Mouse (Mus musculus) ES-E14 (cell line): ENCODE data around the gene Slc45a2. TPM values are rescaled to one million over a fixed set of nuclear protein-coding genes. Genes with fewer than 3 reads are reported as not detected.

ENCODE experiments used
- DNase-seq: peaks from one replicate; pipeline ENCODE4 v3.0.0-alpha.2; 2013; ENCODE audit warnings: low read depth, low spot score
- H3K27ac ChIP-seq: 2 replicates; pipeline ENCODE4 v1.5.1; 2012; ENCODE audit warnings: low read depth, mild to moderate bottlenecking, low read length, moderate library complexity, mixed read lengths; ENCODE audit not compliant: poor library complexity, insufficient read depth, severe bottlenecking
- H3K36me3 ChIP-seq: 2 replicates; pipeline ENCODE4 v1.6.1; 2012; ENCODE audit warnings: mild to moderate bottlenecking, low read length, moderate library complexity, mixed read lengths; ENCODE audit not compliant: control insufficient read depth, poor library complexity, insufficient read depth, severe bottlenecking
- H3K4me1 ChIP-seq, 2 experiments: fragments of 150-350 bp in 1 of 2; sonication (generic) in 1 of 2; 2 replicates each; pipeline ENCODE4 v1.6.1; 2012; ENCODE audit warnings: low read length in 2 of 2, mild to moderate bottlenecking in 1 of 2, mixed read lengths in 1 of 2; ENCODE audit not compliant: control insufficient read depth in 2 of 2, insufficient read depth in 2 of 2, poor library complexity in 1 of 2
- H3K4me3 ChIP-seq, 2 experiments: fragments of 150-350 bp in 1 of 2; sonication (generic) in 1 of 2; 2 replicates each; pipeline ENCODE4 v1.5.1; 2012; ENCODE audit warnings: low read length in 2 of 2, low read depth in 1 of 2, mild to moderate bottlenecking in 1 of 2, mixed read lengths in 1 of 2; ENCODE audit not compliant: insufficient read depth in 1 of 2, poor library complexity in 1 of 2, severe bottlenecking in 1 of 2
- H3K9ac ChIP-seq: 2 replicates; pipeline ENCODE4 v1.6.1; 2012; ENCODE audit warnings: low read depth, mild to moderate bottlenecking, low read length, mixed read lengths; ENCODE audit not compliant: poor library complexity, insufficient read depth, severe bottlenecking
- H3K9me3 ChIP-seq: fragments of 150-350 bp; sonication (generic); 2 replicates; pipeline ENCODE4 v1.6.1; 2012; ENCODE audit warnings: low read depth, mild to moderate bottlenecking, low read length; ENCODE audit not compliant: control insufficient read depth, insufficient read depth
- CHD2 ChIP-seq: IDR thresholded peaks from 2 replicates; pipeline ENCODE4 v1.6.1; 2014; ENCODE audit warnings: mild to moderate bottlenecking, low read depth, low read length, inconsistent platforms
- HCFC1 ChIP-seq: IDR thresholded peaks from 2 replicates; pipeline ENCODE4 v1.6.1; 2012; ENCODE audit warnings: low read length, inconsistent platforms, borderline replicate concordance; ENCODE audit not compliant: insufficient read depth
- MAFK ChIP-seq: IDR thresholded peaks from 2 replicates; pipeline ENCODE4 v1.6.1; 2014; ENCODE audit warnings: mild to moderate bottlenecking, low read depth, low read length, inconsistent platforms; ENCODE audit not compliant: insufficient read depth
- ZC3H11A ChIP-seq: IDR thresholded peaks from 2 replicates; pipeline ENCODE4 v1.6.1; 2012; ENCODE audit warnings: low read depth, mild to moderate bottlenecking, inconsistent platforms, low read length, borderline replicate concordance
- ZNF384 ChIP-seq: IDR thresholded peaks from 2 replicates; pipeline ENCODE4 v1.6.1; 2012; ENCODE audit warnings: low read depth, low read length, inconsistent platforms
- in situ Hi-C, 2 experiments: fragments of 600-800 bp; cut with MboI; formaldehyde crosslinking; loops; one replicate each; pipeline ENCODE4 v1.15.1; 2025; ENCODE audit warnings: low sequenced_read_pairs in 2 of 2, inconsistent platforms in 1 of 2; ENCODE audit not compliant: unreplicated experiment in 2 of 2
- total RNA-seq: library from RNA; depleted of rRNA; stranded (reverse); fragments of 300-350 nt; gene quantifications from 2 replicates; pipeline ENCODE4 v1.2.3, GENCODE M21; 2012

The Slc45a2 gene
- total RNA-seq, 1 experiment, result 0.13 TPM

GRCm38 (mm10) chr15:11054440-11055080, 54.0 kb downstream of the Slc45a2 start:
- in situ Hi-C loops, result no loop called here
- DNase-seq, result no peak
- no peak overlapping the region for H3K27ac ChIP-seq
- H3K9ac ChIP-seq, result no peak overlapping the region
- no peaks in the 10 kb centered on the region for H3K4me1 ChIP-seq
- H3K36me3 ChIP-seq, result no peaks in the 10 kb centered on the region
- no peak overlapping the region for H3K4me3 ChIP-seq
- no peak for TF ChIP-seq ZNF384
- TF ChIP-seq CHD2, result no peak
- TF ChIP-seq HCFC1, result no peak
- TF ChIP-seq ZC3H11A, result no peak
- TF ChIP-seq MAFK, result no peak
- H3K9me3 ChIP-seq, result peaks cover 3% of the 10 kb centered on the region; the same call in 1 of the 2 replicates

GRCm38 (mm10) chr15:11062903-11063302, 62.4 kb downstream of the Slc45a2 start:
- TF ChIP-seq ZC3H11A, result no peak
- no peak for TF ChIP-seq CHD2
- TF ChIP-seq HCFC1, result no peak
- TF ChIP-seq MAFK, result no peak
- TF ChIP-seq ZNF384, result no peak

GRCm38 (mm10) chr15:11064160-11064557, 63.6 kb downstream of the Slc45a2 start:
- no peak overlapping the region for H3K9ac ChIP-seq
- H3K9me3 ChIP-seq, result no peaks in the 10 kb centered on the region
- no peak for TF ChIP-seq HCFC1
- TF ChIP-seq MAFK, result no peak
- no peak for TF ChIP-seq ZNF384
- no peak for TF ChIP-seq CHD2
- TF ChIP-seq ZC3H11A, result no peak
- in situ Hi-C loops, result no loop called here
- no peak for DNase-seq
- no peak overlapping the region for H3K4me3 ChIP-seq
- peaks cover 0 to 5% of the 10 kb centered on the region in 2 experiments; a peak in 1 of 4 replicates for H3K4me1 ChIP-seq
- H3K27ac ChIP-seq, result no peak overlapping the region
- H3K36me3 ChIP-seq, result no peaks in the 10 kb centered on the region

More at GRCm38 (mm10) chr15:11062903-11063302, 62.4 kb downstream of the Slc45a2 start:
- no peaks in the 10 kb centered on the region for H3K36me3 ChIP-seq
- peaks cover 0 to 5% of the 10 kb centered on the region in 2 experiments; a peak in 1 of 4 replicates for H3K4me1 ChIP-seq
- in situ Hi-C loops, result no loop called here
- DNase-seq, result no peak
- no peak overlapping the region for H3K4me3 ChIP-seq
- H3K9me3 ChIP-seq, result no peaks in the 10 kb centered on the region
- no peak overlapping the region for H3K9ac ChIP-seq
- no peak overlapping the region for H3K27ac ChIP-seq

GRCm38 (mm10) chr15:11064558-11065411, 64.3 kb downstream of the Slc45a2 start, which contains the start of gene Adamts12:
Gene Adamts12 (plus strand): TSS chr15:11064790.
- Histone ChIP-seq H3K27ac (no peak within 1 kb of the TSS), H3K9me3 (no peaks in the 10 kb centered on the region), H3K36me3 (no peaks in the 10 kb centered on the region), H3K4me1 (peaks cover 0 to 5% of the 10 kb centered on the region in 2 experiments; a peak in 1 of 4 replicates), H3K9ac (no peak within 1 kb of the TSS), H3K4me3 (no peak within 1 kb of the TSS; a peak in 1 of 4 replicates)
- no peak for DNase-seq
- in situ Hi-C loops, result no loop called here
- TF ChIP-seq ZNF384, result no peak
- no peak for TF ChIP-seq HCFC1
- TF ChIP-seq CHD2, result no peak
- TF ChIP-seq ZC3H11A, result no peak
- TF ChIP-seq MAFK, result no peak
